ENCODE assay signal across 8 mouse cellular contexts in genomic region chr3:95133680-95134101, GRCm38 (mm10). TPM values are rescaled to one million over a fixed set of nuclear protein-coding genes. Genes with fewer than 3 reads are reported as not detected.
DNase-seq lines count a peak whose midpoint lies in the region; ATAC-seq and TF ChIP-seq lines count a peak whose summit lies in the region.

Gene Scnm1, minus strand, starts transcription at chr3:95134011.
Gene Lysmd1, plus strand, starts transcription at chr3:95134088.

- H3K9ac ChIP-seq in forebrain, embryonic 13.5 days: peak within 1 kb of the TSS; percentile 83
- H3K9ac ChIP-seq in liver, postnatal 0 days (replicated peaks): peak within 1 kb of the TSS; percentile 68
- H3K9ac ChIP-seq in neural tube, embryonic 14.5 days (replicated peaks; ENCODE audit: low read depth, low read length): peak within 1 kb of the TSS; percentile 71

- ATAC-seq in cerebellum, adult (ENCODE audit: insufficient number of reproducible peaks, low FRiP score, low TSS enrichment): peak; percentile 89
- ATAC-seq in forebrain, embryonic 13.5 days: peak; percentile 95
- peak; percentile 96 for ATAC-seq in liver, postnatal 0 days
- ATAC-seq in neural tube, embryonic 14.5 days (ENCODE audit: low read depth): peak; percentile 93

- peaks cover 31% of the 10 kb centered on the region for H3K36me3 ChIP-seq in forebrain, embryonic 13.5 days (ENCODE audit: poor library complexity, severe bottlenecking)
- H3K36me3 ChIP-seq in liver, postnatal 0 days (replicated peaks; ENCODE audit: insufficient read depth, low read length): peaks cover 23% of the 10 kb centered on the region
- peaks cover 3% of the 10 kb centered on the region; the same call in 1 of the 2 replicates for H3K36me3 ChIP-seq in neural tube, embryonic 14.5 days (ENCODE audit: control insufficient read depth, insufficient read depth, low read length)

- H3K4me2 ChIP-seq in forebrain, embryonic 13.5 days: peak within 1 kb of the TSS; percentile 89
- H3K4me2 ChIP-seq in liver, postnatal 0 days (ENCODE audit: low read depth, low read length): peak within 1 kb of the TSS; percentile 79
- H3K4me2 ChIP-seq in neural tube, embryonic 14.5 days (ENCODE audit: low read depth, low read length): peak within 1 kb of the TSS; percentile 85

- no peaks in the 10 kb centered on the region for H3K9me3 ChIP-seq in forebrain, embryonic 13.5 days (replicated peaks)
- H3K9me3 ChIP-seq in liver, postnatal 0 days (ENCODE audit: low read length): no peaks in the 10 kb centered on the region
- H3K9me3 ChIP-seq in neural tube, embryonic 14.5 days (ENCODE audit: control insufficient read depth, low read length): no peaks in the 10 kb centered on the region

- peak within 1 kb of the TSS; percentile 72 for H3K4me3 ChIP-seq in forebrain, embryonic 13.5 days
- peak within 1 kb of the TSS; percentile 65 for H3K4me3 ChIP-seq in liver, postnatal 0 days (ENCODE audit: low read depth, low read length)
- H3K4me3 ChIP-seq in neural tube, embryonic 14.5 days (ENCODE audit: low read depth, low read length): peak within 1 kb of the TSS; percentile 61

- peak; percentile 95 for DNase-seq in ES-CJ7 (ENCODE audit: low read depth, low spot score)
- DNase-seq in heart, postnatal 10 days: peak; percentile 94
- peak; percentile 93 for DNase-seq in large intestine, adult 2 months (ENCODE audit: low read depth, low spot score)
- peak; percentile 93 for DNase-seq in liver, postnatal 0 days
- peak; percentile 85 for DNase-seq in testis, postnatal 10 days (ENCODE audit: low spot score)

- peaks cover 24% of the 10 kb centered on the region for H3K4me1 ChIP-seq in forebrain, embryonic 13.5 days
- H3K4me1 ChIP-seq in liver, postnatal 0 days (ENCODE audit: insufficient read depth): peaks cover 29% of the 10 kb centered on the region
- H3K4me1 ChIP-seq in neural tube, embryonic 14.5 days (ENCODE audit: control insufficient read depth, insufficient read depth, low read length): peaks cover 9% of the 10 kb centered on the region; the same call in 1 of the 2 replicates

- intact Hi-C loops in heart, postnatal 10 days (cut with DNase I): no loop called here

- peak; percentile 44 for TF ChIP-seq CTCF in liver, postnatal 0 days (IDR thresholded peaks at IDR 0.05; ENCODE audit: low read depth)

- TF ChIP-seq EP300 in liver, postnatal 0 days (IDR thresholded peaks at IDR 0.05; ENCODE audit: low read depth): peak; percentile 73

- peak within 1 kb of the TSS; percentile 69 for H3K27ac ChIP-seq in forebrain, embryonic 13.5 days
- H3K27ac ChIP-seq in liver, postnatal 0 days (ENCODE audit: low read depth): peak within 1 kb of the TSS; percentile 55
- peak within 1 kb of the TSS; percentile 66 for H3K27ac ChIP-seq in neural tube, embryonic 14.5 days (ENCODE audit: low read depth, low read length)

- under 1% methylated on average over 20 of the region's 20 CpGs for WGBS in forebrain, embryonic 13.5 days
- under 1% methylated on average over 20 of the region's 20 CpGs for WGBS in large intestine, adult 2 months
- 0% methylated on average over 20 of the region's 20 CpGs for WGBS in liver, postnatal 0 days (ENCODE audit: insufficient replicate concordance)
- WGBS in neural tube, embryonic 14.5 days: under 1% methylated on average over 20 of the region's 20 CpGs

- H3K27me3 ChIP-seq in forebrain, embryonic 13.5 days: no peaks in the 10 kb centered on the region
- H3K27me3 ChIP-seq in liver, postnatal 0 days (ENCODE audit: insufficient read depth, low read length): no peaks in the 10 kb centered on the region
- H3K27me3 ChIP-seq in neural tube, embryonic 14.5 days (ENCODE audit: control insufficient read depth, insufficient read depth, low read length): no peaks in the 10 kb centered on the region

RNA-seq across cellular contexts. Expression of gene Scnm1, which starts in this region (rescaled TPM):
- 99.5 and 106 TPM in 2 replicates for polyA plus RNA-seq in forebrain, embryonic 13.5 days (2015; fragmentation: Nextera tagmentation; extraction: Ambion mirVana)
- total RNA-seq in heart, postnatal 10 days (2021): 10 to 100 TPM; 28.9 to 34.9 TPM
- 45.6 and 51.2 TPM in 2 replicates for polyA plus RNA-seq in large intestine, adult 2 months (2012; rRNA removed)
- polyA plus RNA-seq in liver, postnatal 0 days (2015; fragmentation: Nextera tagmentation; extraction: Ambion mirVana): 19.3 and 23.7 TPM in 2 replicates
- polyA plus RNA-seq in neural tube, embryonic 14.5 days (2014; fragmentation: Nextera tagmentation; extraction: Ambion mirVana): 80.8 and 96.9 TPM in 2 replicates

RNA-seq across cellular contexts. Expression of gene Lysmd1, which starts in this region (rescaled TPM):
- 29.6 and 30.8 TPM in 2 replicates for polyA plus RNA-seq in forebrain, embryonic 13.5 days (2015; fragmentation: Nextera tagmentation; extraction: Ambion mirVana)
- 1 to 10 TPM; 8.0 to 8.6 TPM for total RNA-seq in heart, postnatal 10 days (2021)
- polyA plus RNA-seq in large intestine, adult 2 months (2012; rRNA removed): 7.6 and 7.7 TPM in 2 replicates
- polyA plus RNA-seq in liver, postnatal 0 days (2015; fragmentation: Nextera tagmentation; extraction: Ambion mirVana): 6.7 and 7.0 TPM in 2 replicates
- polyA plus RNA-seq in neural tube, embryonic 14.5 days (2014; fragmentation: Nextera tagmentation; extraction: Ambion mirVana): 36.8 and 37.3 TPM in 2 replicates

Comparison
In these comparisons a context has a peak if more than half of its experiments do, and no peak if none do; other contexts are left out.
1. Peak in every context shown above with its lines: DNase-seq, ATAC-seq, H3K4me3 ChIP-seq and H3K27ac ChIP-seq.